ENCODE assay signal across 13 mouse cellular contexts in the genomic region with DNA sequence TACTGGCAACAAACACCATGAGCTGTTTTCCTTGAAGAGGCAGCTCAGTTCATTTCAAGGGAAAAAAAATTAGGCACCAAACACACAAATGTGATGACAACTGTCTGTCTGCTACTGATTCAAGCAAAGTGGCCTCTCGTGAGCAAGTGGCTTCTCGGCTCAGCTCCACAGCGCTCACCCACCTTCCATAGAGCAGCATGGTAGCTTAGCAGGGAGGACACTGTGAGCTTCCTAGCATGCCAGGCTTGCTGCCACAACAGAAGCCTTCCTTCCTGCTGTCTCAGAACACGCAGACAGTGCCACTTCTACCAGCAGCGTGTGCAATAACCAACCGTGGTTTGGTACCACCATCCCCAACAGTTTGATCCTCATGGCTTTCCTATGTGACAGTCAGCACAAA.
"Had no signal": no experiment of that assay in that cellular context is flagged by ENCODE, and none has a peak within 500 bp of the region (broad histone marks: within the 10 kb centered on the region; RNA-seq: fewer than 3 reads in every experiment).

No protein-coding gene starts in this region.

- H3K4me2 ChIP-seq: limb, embryonic 12.5 days; midbrain, embryonic 13.5 days had no signal

- H3K27ac ChIP-seq: kidney, postnatal 0 days; limb, embryonic 12.5 days; liver, embryonic 14.5 days; midbrain, embryonic 13.5 days had no signal

- H3K9me3 ChIP-seq: limb, embryonic 12.5 days; midbrain, embryonic 13.5 days had no signal

- ATAC-seq: midbrain, embryonic 13.5 days had no signal

- H3K9ac ChIP-seq: limb, embryonic 12.5 days; liver, embryonic 14.5 days; midbrain, embryonic 13.5 days had no signal

- DNase-seq: kidney, adult 11 months; kidney, adult 9 months; kidney, postnatal 36 days; liver; lung, adult 2 months; lung, postnatal 10 days; lung, postnatal 4 days; right cerebral cortex, postnatal 25 days; thymus, postnatal 4 days had no signal

- H3K27me3 ChIP-seq: limb, embryonic 12.5 days; midbrain, embryonic 13.5 days had no signal

- H3K4me3 ChIP-seq: limb, embryonic 12.5 days; midbrain, embryonic 13.5 days had no signal

- H3K4me1 ChIP-seq: limb, embryonic 12.5 days; midbrain, embryonic 13.5 days had no signal
